Mouse (Mus musculus) cerebellum, adult 2 months (tissue): ENCODE measurements around the gene Slc43a1.

ENCODE experiments used
- CTCF ChIP-seq: fragments of 200-500 bp; IDR thresholded peaks from 2 replicates; pipeline ENCODE4 v1.5.1; 2011; ENCODE audit warnings: low read depth, mild to moderate bottlenecking, control low read depth, low read length, moderate library complexity, borderline replicate concordance; ENCODE audit not compliant: insufficient read depth
- POLR2A ChIP-seq: fragments of 200-500 bp; IDR thresholded peaks from 2 replicates; pipeline ENCODE4 v1.6.1; 2011; ENCODE audit warnings: low read length, control low read depth, borderline replicate concordance; ENCODE audit not compliant: insufficient read depth

GRCm38 (mm10) chr2:84793871-84794270 lies 44.8 kb upstream of the Slc43a1 start:
- TF ChIP-seq POLR2A (no peak), CTCF (no peak)
